Mouse (Mus musculus): ENCODE data around the gene Zfp941.
"Not testable (repeated sequence)": the region's sequence is repeated elsewhere in the genome, so short reads cannot be mapped to it uniquely, and the experiment has no call there.

Zfp941 gene

GRCm38 (mm10) chr7:140780548-140780947 lies 41.4 kb downstream of the Zfp941 start:
- no peak for DNase-seq (ENCODE audit: low spot score in 2 of 2)

GRCm38 (mm10) chr7:140765888-140766739 lies 55.9 kb downstream of the Zfp941 start:
- no peak for DNase-seq (ENCODE audit: low spot score in 2 of 2)

DNA sequence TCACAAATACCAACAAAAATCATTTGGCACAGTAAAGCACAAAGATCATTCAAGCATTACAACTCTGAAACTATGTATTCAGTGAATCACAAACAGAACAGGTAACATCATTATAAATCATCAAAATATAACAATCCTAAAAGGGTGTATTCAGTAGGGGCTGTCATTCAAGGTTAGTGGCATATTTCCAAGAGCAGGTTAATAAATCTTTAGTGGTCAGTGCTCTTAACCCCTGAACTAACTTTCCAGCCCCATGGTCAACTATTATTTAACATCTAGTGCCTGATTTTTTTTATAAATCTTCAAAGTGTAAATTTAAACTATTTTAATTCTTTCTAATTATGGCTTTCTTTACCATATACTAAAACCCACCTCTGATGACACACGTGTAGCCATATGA lies 56.6 kb downstream of the Zfp941 start:
- DNase-seq (ENCODE audit: low spot score in 2 of 2): not testable (repeated sequence)

GRCm38 (mm10) chr7:140763447-140764020 lies 58.4 kb downstream of the Zfp941 start, which contains the start of gene Cyp2e1:
Gene Cyp2e1, plus strand, starts transcription at chr7:140763739.
- DNase-seq (ENCODE audit: low spot score in 2 of 2): no peak

DNA sequence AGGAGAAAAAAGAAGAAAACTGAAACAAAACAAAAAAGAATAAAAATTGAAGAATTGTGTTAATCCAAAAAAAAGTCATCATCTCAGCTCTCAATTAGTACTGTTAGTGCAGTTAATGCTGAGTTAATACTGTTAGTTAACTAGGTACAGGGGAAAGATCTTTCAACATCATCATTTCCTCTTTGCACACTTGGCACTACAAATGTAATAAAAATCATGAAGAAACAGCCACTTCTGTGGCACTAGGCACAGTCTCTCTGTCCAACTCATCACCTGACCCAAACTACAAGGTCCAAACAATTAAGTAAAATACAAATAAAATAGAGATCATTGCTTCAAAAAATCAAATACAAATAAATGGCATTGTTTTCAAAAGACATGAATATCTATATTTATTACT lies 61.3 kb downstream of the Zfp941 start:
- DNase-seq (ENCODE audit: low spot score in 2 of 2): no peak

All from natural killer cell, adult 2 months (primary cell).